Mouse (Mus musculus) pancreas, adult 10 weeks (tissue): ENCODE measurements around the gene Zfp809. TPM values are rescaled to one million over a fixed set of nuclear protein-coding genes. Genes with fewer than 3 reads are reported as not detected.

Source experiments
- polyA plus RNA-seq: library from polyadenylated mRNA; stranded (reverse); fragments of 350-450 nt; fragmentation: Illumina TruSeq; extraction: RNeasy Lipid Tissue Mini Kit (QIAGEN cat#74804); gene quantifications from one replicate; pipeline ENCODE4 v1.2.3, GENCODE M21; 2015; ENCODE audit warnings: low read depth, low replicate concordance; ENCODE audit not compliant: insufficient read depth

The Zfp809 gene
- 11.5 TPM for polyA plus RNA-seq

DNA sequence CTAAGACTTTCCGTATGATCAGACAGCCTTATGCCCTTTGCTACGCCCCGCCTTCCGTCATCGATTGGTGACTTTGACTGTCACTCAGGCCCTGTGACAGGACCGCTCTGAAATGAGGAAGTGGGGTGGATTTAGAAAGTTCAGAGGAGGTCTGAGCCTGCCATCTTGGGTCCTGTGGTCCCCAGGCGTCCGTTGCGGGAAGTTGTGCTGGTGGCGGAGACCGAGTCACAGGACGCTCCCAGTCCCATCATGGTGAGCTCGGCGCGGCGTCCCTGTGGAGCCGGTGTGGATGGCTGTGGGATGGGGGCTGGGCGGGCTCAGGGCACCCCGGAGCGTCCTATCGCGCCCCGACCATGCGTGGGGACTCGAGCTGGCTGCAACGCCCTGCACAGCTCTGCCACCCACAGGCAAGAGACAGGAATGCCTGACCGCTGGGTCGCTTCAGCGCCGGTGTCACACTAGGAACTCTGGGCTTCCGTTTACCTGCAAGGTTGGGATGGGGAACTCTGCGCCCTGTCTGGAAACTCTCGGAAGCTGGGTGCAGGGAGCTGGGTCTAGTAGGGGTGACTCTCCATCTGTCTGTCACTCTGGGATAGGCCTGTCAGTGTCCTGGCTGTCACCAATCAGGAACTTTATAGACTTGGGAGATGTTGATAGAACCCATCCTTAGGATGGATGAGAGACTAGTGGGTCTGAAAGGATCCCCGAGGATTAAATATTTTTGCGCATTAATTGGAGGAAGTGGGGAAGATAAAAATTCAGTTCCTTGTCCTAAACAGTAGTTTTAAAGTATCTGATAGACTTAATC is at the start of gene Zfp809:
Gene Zfp809, plus strand, starts transcription at position 134 of the 808 bp plus-strand sequence.

DNA sequence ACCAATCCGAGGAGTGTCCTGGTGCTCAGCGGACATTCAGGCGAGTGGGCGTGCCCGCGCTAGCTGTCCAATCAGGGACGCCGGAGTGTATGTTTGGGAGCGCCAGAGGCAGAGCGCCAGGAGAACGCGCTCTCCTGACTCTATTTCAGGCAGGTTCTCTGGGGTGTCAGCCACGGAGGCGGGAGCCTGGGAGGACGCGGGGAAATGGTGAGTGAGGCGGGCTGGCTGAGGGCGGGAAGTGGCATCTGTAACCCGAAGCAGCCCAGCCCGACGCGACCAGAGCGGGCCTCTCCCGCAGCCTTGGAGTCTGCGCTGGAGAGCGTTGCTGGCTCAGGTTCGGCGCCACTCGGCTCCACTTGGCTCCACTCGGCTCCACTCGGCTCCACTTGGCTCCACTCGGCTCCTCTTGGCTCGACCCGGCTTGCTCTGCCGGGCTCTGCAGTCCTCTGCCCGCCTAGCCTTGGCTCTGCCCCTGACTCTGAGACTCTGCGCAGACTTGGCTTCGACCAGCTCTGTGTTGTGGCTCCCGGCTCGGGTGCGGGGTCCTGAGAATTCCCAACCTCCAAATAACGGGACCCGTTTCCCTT is 37.4 kb upstream of the Zfp809 start, which contains the start of gene Zfp872:
Gene Zfp872, plus strand, starts transcription at position 66 of the 587 bp plus-strand sequence.

DNA sequence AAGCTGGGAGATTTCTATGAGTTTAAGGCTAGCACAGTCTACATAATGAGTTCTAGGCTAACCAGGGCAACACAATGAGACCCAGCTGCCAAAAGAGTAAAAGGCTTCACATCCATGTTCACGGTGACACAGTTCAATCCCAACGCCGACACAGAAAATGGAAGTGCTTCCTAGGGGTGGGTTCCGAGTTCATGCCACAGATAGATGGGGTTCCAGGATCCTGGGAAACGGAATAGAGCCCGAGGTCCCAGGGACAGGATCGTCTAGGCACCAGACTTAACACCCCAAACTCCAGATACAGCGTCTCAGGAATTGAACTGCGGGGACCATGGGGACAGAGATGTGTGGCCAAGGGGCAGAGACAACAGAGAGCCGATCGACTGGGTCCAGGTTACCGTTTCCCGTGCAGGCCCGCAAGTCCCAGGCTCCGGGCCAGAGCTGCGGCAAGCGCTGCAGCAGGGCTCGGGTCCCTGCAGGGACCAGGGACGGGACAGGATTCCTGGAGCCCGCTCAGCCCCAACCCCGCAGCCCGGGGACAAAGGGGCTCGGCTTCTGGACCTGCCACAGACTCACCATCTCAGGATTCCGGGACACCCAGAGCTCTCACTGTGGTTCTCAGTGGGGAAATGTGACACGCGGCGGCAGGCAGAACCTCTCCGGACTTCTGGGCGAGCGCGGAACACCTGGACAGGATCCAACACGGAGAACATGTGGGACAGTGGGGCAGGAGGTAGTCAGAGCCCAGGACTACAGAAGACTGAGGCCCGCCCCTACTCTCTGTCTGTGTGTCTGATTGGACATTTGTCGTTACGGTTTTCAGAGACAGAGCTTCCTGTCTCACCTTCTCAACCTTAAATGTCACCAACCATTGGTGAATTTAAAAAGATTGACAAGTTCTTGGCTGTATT is 33.9 kb downstream of the Zfp809 start, which contains the start of gene Zfp599:
Gene Zfp599, minus strand, starts transcription at position 712 of the 908 bp plus-strand sequence.

Other genes starting within 250 kb of the Zfp809 start
- 8.2 TPM for gene Rgl3, start 236.3 kb upstream of the Zfp809 start, polyA plus RNA-seq
- not detected for gene Ccdc151, start 223.1 kb upstream of the Zfp809 start, polyA plus RNA-seq
- gene Prkcsh, start 222.9 kb upstream of the Zfp809 start, polyA plus RNA-seq: 16.0 TPM
- gene Elavl3, start 173.7 kb upstream of the Zfp809 start, polyA plus RNA-seq: 0.20 TPM
- gene Gm49318, start 154.5 kb upstream of the Zfp809 start, polyA plus RNA-seq: 1.6 TPM
- 3.8 TPM for gene Zfp653, start 154.3 kb upstream of the Zfp809 start, polyA plus RNA-seq
- gene Ecsit, start 140.3 kb upstream of the Zfp809 start, polyA plus RNA-seq: 7.1 TPM
- gene Cnn1, start 126.5 kb upstream of the Zfp809 start, polyA plus RNA-seq: 3.7 TPM
- 31.4 TPM for gene Elof1, start 108.5 kb upstream of the Zfp809 start, polyA plus RNA-seq
- gene Acp5, start 90.0 kb upstream of the Zfp809 start, polyA plus RNA-seq: 7.5 TPM
- 9.3 TPM for gene Pigyl, start 68.9 kb upstream of the Zfp809 start, polyA plus RNA-seq
- 0.63 TPM for gene Zfp872, start 37.6 kb upstream of the Zfp809 start, polyA plus RNA-seq
- gene Zfp599, start 34.2 kb downstream of the Zfp809 start, polyA plus RNA-seq: not detected
- 8.2 TPM for gene Zfp810, start 81.9 kb downstream of the Zfp809 start, polyA plus RNA-seq
- 1.0 TPM for gene Anln, start 163.5 kb downstream of the Zfp809 start, polyA plus RNA-seq
- gene 9530077C05Rik, start 185.8 kb downstream of the Zfp809 start, polyA plus RNA-seq: 1.00 TPM
- gene Gm17545, start 228.6 kb downstream of the Zfp809 start, polyA plus RNA-seq: not detected
- 22.8 TPM for gene Rp9, start 244.0 kb downstream of the Zfp809 start, polyA plus RNA-seq